Mouse (Mus musculus): ENCODE results near the gene Lingo4.

DNA sequence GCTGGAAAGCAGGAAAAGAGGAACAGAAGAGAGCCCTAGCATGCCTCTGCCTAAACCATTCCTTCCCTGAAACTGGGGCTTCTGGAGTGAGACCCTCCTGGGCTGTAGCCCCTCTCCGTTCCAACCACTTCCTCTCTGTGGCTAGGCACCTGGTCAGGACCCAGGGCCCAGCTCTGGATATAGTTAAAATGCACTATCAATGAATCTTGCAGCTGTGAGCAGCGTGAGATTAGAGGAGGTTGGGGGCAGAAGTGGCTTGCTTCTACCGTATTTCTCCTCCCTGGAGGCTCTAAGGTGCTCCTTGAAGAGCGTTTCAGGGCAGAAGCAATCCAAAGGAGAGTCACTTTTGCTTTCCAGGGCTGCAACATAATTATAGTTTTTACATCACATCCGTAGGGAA, 16.0 kb upstream of the Lingo4 start:
- TF ChIP-seq CTCF (IDR thresholded peaks at IDR 0.05; ENCODE audit: borderline replicate concordance, insufficient read depth, low read length) (no peak), POLR2A (IDR thresholded peaks at IDR 0.05; ENCODE audit: low read depth, low read length) (no peak)
